Mouse (Mus musculus) CH12.LX (cell line): ENCODE results near the gene Tmem62. TPM values are rescaled to one million over a fixed set of nuclear protein-coding genes. Genes with fewer than 3 reads are reported as not detected.
A peak's percentile ranks its signal among the peaks of the same experiment; 100 is the strongest.
"Not testable (repeated sequence)": the region's sequence is repeated elsewhere in the genome, so short reads cannot be mapped to it uniquely, and the experiment has no call there.

Experiments used
- DNase-seq: peaks from one replicate; pipeline ENCODE4 v3.0.0-alpha.2; 2013; ENCODE audit errors: extremely low read depth
- H3K27ac ChIP-seq: 2 replicates; pipeline ENCODE4 v1.5.1; 2012; ENCODE audit warnings: low read depth, mild to moderate bottlenecking, control low read depth, moderate library complexity; ENCODE audit not compliant: insufficient read depth
- H3K27me3 ChIP-seq: replicated peaks from 2 replicates; pipeline ENCODE3; 2012; ENCODE audit warnings: inconsistent platforms
- H3K36me3 ChIP-seq, 2 experiments: replicated peaks in 1 of 2; 2 replicates each; pipeline versions ENCODE3 to v1.6.1; 2012; ENCODE audit warnings: inconsistent platforms in 1 of 2, low read length in 1 of 2, mild to moderate bottlenecking in 1 of 2, mixed read lengths in 1 of 2, moderate library complexity in 1 of 2; ENCODE audit not compliant: control insufficient read depth in 1 of 2, insufficient read depth in 1 of 2
- H3K4me1 ChIP-seq, 2 experiments: 2 replicates each; pipeline ENCODE4 v1.6.1; 2012; ENCODE audit warnings: inconsistent platforms in 1 of 2, moderate library complexity in 1 of 2; ENCODE audit not compliant: insufficient read depth in 2 of 2, control insufficient read depth in 1 of 2
- H3K4me2 ChIP-seq: 2 replicates; pipeline ENCODE4 v1.6.1; 2012; ENCODE audit warnings: low read depth, mild to moderate bottlenecking, control low read depth; ENCODE audit not compliant: poor library complexity, insufficient read depth, severe bottlenecking
- H3K4me3 ChIP-seq, 3 experiments: fragments of 150-350 bp in 1 of 3; sonication (generic) in 1 of 3; replicated peaks in 1 of 3; 2 replicates each; pipeline versions ENCODE3 to v1.5.1; 2011 to 2012; ENCODE audit warnings: low read depth in 2 of 3, low read length in 2 of 3, mild to moderate bottlenecking in 2 of 3, moderate library complexity in 2 of 3, control low read depth in 1 of 3, improper control_type of control experiment in 1 of 3, inconsistent platforms in 1 of 3, mixed read lengths in 1 of 3; ENCODE audit not compliant: poor library complexity in 1 of 3
- H3K79me2 ChIP-seq: replicated peaks from 2 replicates; pipeline ENCODE4 v1.6.1; 2012; ENCODE audit warnings: mild to moderate bottlenecking, moderate library complexity; ENCODE audit not compliant: control insufficient read depth, poor library complexity, insufficient read depth, severe bottlenecking; ENCODE audit errors: extremely low read depth
- H3K9ac ChIP-seq: 2 replicates; pipeline ENCODE4 v1.6.1; 2012; ENCODE audit warnings: low read depth, mild to moderate bottlenecking, control low read depth, moderate library complexity; ENCODE audit not compliant: insufficient read depth
- H3K9me3 ChIP-seq: replicated peaks from 2 replicates; pipeline ENCODE3; 2012; ENCODE audit warnings: low read length, inconsistent platforms, mixed read lengths
- CHD2 ChIP-seq: IDR thresholded peaks from 2 replicates; pipeline ENCODE4 v1.6.1; 2011; ENCODE audit warnings: low read length, improper control_type of control experiment
- CTCF ChIP-seq, 2 experiments: IDR thresholded peaks in 1 of 2; conservative IDR thresholded peaks in 1 of 2; 2 replicates each; pipeline ENCODE4 v1.5.1; 2011 to 2012; ENCODE audit warnings: low read depth in 2 of 2, low read length in 2 of 2, improper control_type of control experiment in 1 of 2, inconsistent platforms in 1 of 2, mild to moderate bottlenecking in 1 of 2, moderate library complexity in 1 of 2
- E2F4 ChIP-seq: IDR thresholded peaks from 2 replicates; pipeline ENCODE4 v1.6.1; 2011; ENCODE audit warnings: low read depth, low read length, improper control_type of control experiment; ENCODE audit not compliant: insufficient replicate concordance
- ELF1 ChIP-seq: IDR thresholded peaks from 2 replicates; pipeline ENCODE4 v1.6.1; 2014; ENCODE audit warnings: low read depth, mild to moderate bottlenecking, inconsistent platforms, low read length, improper control_type of control experiment
- HCFC1 ChIP-seq: IDR thresholded peaks from 2 replicates; pipeline ENCODE4 v1.6.1; 2012; ENCODE audit warnings: low read depth, mild to moderate bottlenecking, inconsistent platforms, low read length, improper control_type of control experiment
- IRF4 ChIP-seq: IDR thresholded peaks from 2 replicates; pipeline ENCODE4 v1.6.1; 2014; ENCODE audit warnings: low read depth, mild to moderate bottlenecking, inconsistent platforms, low read length, improper control_type of control experiment
- JUND ChIP-seq: conservative IDR thresholded peaks from 2 replicates; pipeline ENCODE4 v1.6.1; 2011; ENCODE audit warnings: low read depth, low read length, improper control_type of control experiment
- MAX ChIP-seq: IDR thresholded peaks from 2 replicates; pipeline ENCODE4 v1.6.1; 2011; ENCODE audit warnings: low read length, improper control_type of control experiment
- MAZ ChIP-seq: IDR thresholded peaks from 2 replicates; pipeline ENCODE4 v1.6.1; 2012; ENCODE audit warnings: low read depth, mild to moderate bottlenecking, inconsistent platforms, low read length, improper control_type of control experiment, moderate library complexity
- MXI1 ChIP-seq: IDR thresholded peaks from 2 replicates; pipeline ENCODE4 v1.6.1; 2011; ENCODE audit warnings: mild to moderate bottlenecking, low read depth, low read length, improper control_type of control experiment
- NRF1 ChIP-seq: IDR thresholded peaks from 2 replicates; pipeline ENCODE4 v1.6.1; 2014; ENCODE audit warnings: low read depth, mild to moderate bottlenecking, inconsistent platforms, low read length, improper control_type of control experiment, moderate library complexity
- POLR2AphosphoS2 ChIP-seq: IDR thresholded peaks from 2 replicates; pipeline ENCODE4 v1.6.1; 2011; ENCODE audit warnings: low read depth, low read length, improper control_type of control experiment
- RAD21 ChIP-seq: IDR thresholded peaks from 2 replicates; pipeline ENCODE4 v1.6.1; 2011; ENCODE audit warnings: low read depth, mild to moderate bottlenecking, low read length, improper control_type of control experiment, moderate library complexity
- SIN3A ChIP-seq: IDR thresholded peaks from 2 replicates; pipeline ENCODE4 v1.6.1; 2012; ENCODE audit warnings: low read length, improper control_type of control experiment, inconsistent platforms
- SMC3 ChIP-seq: IDR thresholded peaks from 2 replicates; pipeline ENCODE4 v1.6.1; 2011; ENCODE audit warnings: low read depth, low read length, improper control_type of control experiment
- ZC3H11A ChIP-seq: IDR thresholded peaks from 2 replicates; pipeline ENCODE4 v1.6.1; 2012; ENCODE audit warnings: low read depth, mild to moderate bottlenecking, inconsistent platforms, low read length, improper control_type of control experiment
- ZMIZ1 ChIP-seq: IDR thresholded peaks from 2 replicates; pipeline ENCODE4 v1.6.1; 2012; ENCODE audit warnings: low read depth, mild to moderate bottlenecking, inconsistent platforms, low read length, improper control_type of control experiment
- dilution Hi-C: fragments of 300-500 bp; cut with MboI; formaldehyde crosslinking; loops from 2 replicates; pipeline ENCODE4 v1.14.3; 2020; ENCODE audit warnings: low sequenced_read_pairs; ENCODE audit not compliant: extremely low pct_unique_long_range_greater_than_20kb, extremely low pct_ligation_motif_present
- in situ Hi-C: fragments of 300-500 bp; cut with MboI; formaldehyde crosslinking; loops from 3 replicates; pipeline ENCODE4 v1.14.3; 2019; ENCODE audit warnings: low sequenced_read_pairs, low pct_ligation_motif_present, low pct_unique_long_range_greater_than_20kb, mixed read lengths
- polyA plus RNA-seq: library from polyadenylated mRNA; unstranded; fragments of >175 nt; gene quantifications from 2 replicates; pipeline ENCODE4 v1.2.1, GENCODE M21; 2012; ENCODE audit warnings: low read depth; ENCODE audit not compliant: insufficient read length
- total RNA-seq, 2 experiments: library from RNA; depleted of rRNA; stranded (reverse); fragments of 300-350 nt in 1 of 2; fragments of >200 nt in 1 of 2; gene quantifications; 2 replicates each; pipeline ENCODE4 v1.2.3; 2012 to 2014

Tmem62 gene
- total and polyA plus RNA-seq, 3 experiments, result 4.9 to 5.3 (median 5.2) TPM

DNA sequence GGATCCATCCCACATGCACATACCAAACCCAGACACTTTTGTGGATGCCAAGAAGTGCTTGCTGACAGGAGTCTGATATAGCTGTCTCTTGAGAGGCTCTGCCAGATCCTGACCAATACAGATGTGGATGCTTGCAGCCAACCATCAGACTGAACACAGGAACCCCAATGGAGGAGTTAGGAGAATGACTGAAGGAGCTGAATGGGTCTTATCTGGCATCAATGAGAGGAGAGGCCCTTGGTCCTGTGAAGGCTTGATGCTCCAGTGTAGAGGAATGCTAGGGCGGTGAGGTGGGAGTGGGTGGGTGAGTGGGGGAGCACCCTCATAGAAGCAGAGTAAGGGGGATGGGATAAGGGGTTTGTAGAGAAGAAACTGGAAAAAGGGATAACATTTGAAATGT, 62.0 kb downstream of the Tmem62 start:
- H3K79me2 ChIP-seq, DNase-seq, H3K9me3 ChIP-seq, dilution Hi-C loops, in situ Hi-C loops, H3K27ac ChIP-seq, H3K4me2 ChIP-seq, H3K4me3 ChIP-seq, H3K36me3 ChIP-seq, H3K4me1 ChIP-seq, H3K9ac ChIP-seq, H3K27me3 ChIP-seq: not testable (repeated sequence)

GRCm38 (mm10) chr2:121039382-121039781, 62.6 kb downstream of the Tmem62 start:
- H3K9ac ChIP-seq, result no peak overlapping the region
- no peaks in the 10 kb centered on the region for H3K79me2 ChIP-seq
- TF ChIP-seq SIN3A (no peak), CTCF (conservative IDR thresholded peaks at IDR 0.05 in 1 of 2, IDR thresholded peaks at IDR 0.05 in 1 of 2; ENCODE audit: low read depth in 2 of 2, low read length in 2 of 2) (peak in 1 of 2 experiments; percentile 30; a peak in 2 of 4 replicates)
- TF ChIP-seq, all 38 proteins: peak for 1
- no peak for DNase-seq
- Histone ChIP-seq H3K9me3 (no peaks in the 10 kb centered on the region), H3K4me2 (no peak overlapping the region), H3K27me3 (no peaks in the 10 kb centered on the region), H3K4me1 (no peaks in the 10 kb centered on the region; a peak in 1 of 4 replicates), H3K4me3 (no peak overlapping the region), H3K27ac (no peak overlapping the region), H3K36me3 (no peaks in the 10 kb centered on the region)
- in situ Hi-C loops (no loop called here), dilution Hi-C loops (no loop called here)

DNA sequence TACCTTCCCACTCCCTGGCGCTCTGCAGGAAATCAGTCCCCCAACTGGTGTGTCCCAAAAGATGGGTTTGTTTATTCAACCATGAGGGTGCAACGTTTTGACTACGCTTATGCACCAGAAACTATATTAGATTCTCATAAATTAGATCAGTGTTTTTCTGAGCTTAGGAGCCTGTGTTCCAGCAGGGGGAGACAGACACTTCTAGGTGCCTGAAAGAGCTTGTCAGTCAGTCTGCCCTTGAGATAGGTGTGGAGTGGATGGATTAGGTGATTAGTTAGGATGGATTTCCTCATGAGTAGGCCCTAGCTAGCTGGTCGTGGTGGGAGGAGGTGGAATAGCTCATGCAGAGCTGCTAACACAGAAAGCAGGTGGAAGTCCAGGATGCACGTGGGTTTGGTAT, 64.3 kb downstream of the Tmem62 start:
- TF ChIP-seq HCFC1, result no peak
- peak; percentile 52 to 80; a peak in 3 of 4 replicates for TF ChIP-seq CTCF (conservative IDR thresholded peaks at IDR 0.05 in 1 of 2, IDR thresholded peaks at IDR 0.05 in 1 of 2; ENCODE audit: low read depth in 2 of 2, low read length in 2 of 2)
- TF ChIP-seq ZC3H11A, result peak; percentile 9; the same call in 1 of the 2 replicates
- peak; percentile 79 for TF ChIP-seq SMC3
- peak; percentile 75 for TF ChIP-seq RAD21
- H3K4me1 ChIP-seq, result no peaks in the 10 kb centered on the region; a peak in 1 of 4 replicates
- H3K27me3 ChIP-seq, result peaks cover 3% of the 10 kb centered on the region
- in situ Hi-C loops (loop anchor here (10.0 kb wide), 1 partner anchor 54 kb away; no protein-coding TSS in a partner anchor), dilution Hi-C loops (no loop called here)
- H3K9ac ChIP-seq, result no peak overlapping the region
- no peak overlapping the region for H3K27ac ChIP-seq
- H3K9me3 ChIP-seq, result no peaks in the 10 kb centered on the region
- no peak overlapping the region for H3K4me3 ChIP-seq
- H3K36me3 ChIP-seq, result no peaks in the 10 kb centered on the region
- H3K4me2 ChIP-seq, result no peak overlapping the region
- DNase-seq, result peak; percentile 35
- H3K79me2 ChIP-seq, result no peaks in the 10 kb centered on the region

DNA sequence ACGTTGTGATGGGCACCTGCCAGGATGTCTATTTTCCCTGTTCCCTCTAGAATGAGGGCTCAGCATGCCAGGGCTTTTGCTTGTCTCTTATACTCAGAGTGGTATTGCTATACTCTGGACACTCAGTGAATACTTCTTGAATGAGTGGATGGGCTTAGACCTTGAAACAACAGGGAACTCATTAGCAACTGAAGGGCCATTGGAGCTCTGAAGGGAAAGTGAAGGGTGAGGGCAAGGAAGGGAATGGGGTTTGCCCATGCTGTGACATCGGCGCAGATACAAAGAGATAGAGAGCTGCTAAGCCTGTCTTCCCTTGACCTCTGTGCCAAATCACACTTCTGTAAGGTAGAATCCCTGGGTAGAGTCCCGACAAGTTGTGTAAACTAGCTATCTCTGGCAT, 68.8 kb downstream of the Tmem62 start:
- TF ChIP-seq RAD21 (no peak), SMC3 (no peak), MXI1 (no peak), IRF4 (no peak), JUND (no peak), NRF1 (no peak), ZMIZ1 (no peak), ELF1 (no peak), MAX (no peak), MAZ (no peak), POLR2AphosphoS2 (no peak), E2F4 (no peak), CHD2 (no peak), ZC3H11A (no peak)
- Histone ChIP-seq H3K4me1 (no peaks in the 10 kb centered on the region), H3K4me2 (no peak overlapping the region), H3K27me3 (peaks cover 5% of the 10 kb centered on the region), H3K9me3 (no peaks in the 10 kb centered on the region), H3K36me3 (no peaks in the 10 kb centered on the region), H3K79me2 (no peaks in the 10 kb centered on the region), H3K4me3 (no peak overlapping the region), H3K9ac (no peak overlapping the region), H3K27ac (no peak overlapping the region)
- DNase-seq, result no peak
- in situ Hi-C loops (loop anchor here (10.0 kb wide), 1 partner anchor 49 kb away; no protein-coding TSS in a partner anchor), dilution Hi-C loops (no loop called here)
